Mouse (Mus musculus): Measurements from ENCODE around the gene Orai2. TPM values are rescaled to one million over a fixed set of nuclear protein-coding genes. Genes with fewer than 3 reads are reported as not detected.
"Not testable (repeated sequence)": the region's sequence is repeated elsewhere in the genome, so short reads cannot be mapped to it uniquely, and the experiment has no call there.

Orai2 gene
- polyA plus RNA-seq, 1 experiment from 2014 or later = 19.0 TPM

DNA sequence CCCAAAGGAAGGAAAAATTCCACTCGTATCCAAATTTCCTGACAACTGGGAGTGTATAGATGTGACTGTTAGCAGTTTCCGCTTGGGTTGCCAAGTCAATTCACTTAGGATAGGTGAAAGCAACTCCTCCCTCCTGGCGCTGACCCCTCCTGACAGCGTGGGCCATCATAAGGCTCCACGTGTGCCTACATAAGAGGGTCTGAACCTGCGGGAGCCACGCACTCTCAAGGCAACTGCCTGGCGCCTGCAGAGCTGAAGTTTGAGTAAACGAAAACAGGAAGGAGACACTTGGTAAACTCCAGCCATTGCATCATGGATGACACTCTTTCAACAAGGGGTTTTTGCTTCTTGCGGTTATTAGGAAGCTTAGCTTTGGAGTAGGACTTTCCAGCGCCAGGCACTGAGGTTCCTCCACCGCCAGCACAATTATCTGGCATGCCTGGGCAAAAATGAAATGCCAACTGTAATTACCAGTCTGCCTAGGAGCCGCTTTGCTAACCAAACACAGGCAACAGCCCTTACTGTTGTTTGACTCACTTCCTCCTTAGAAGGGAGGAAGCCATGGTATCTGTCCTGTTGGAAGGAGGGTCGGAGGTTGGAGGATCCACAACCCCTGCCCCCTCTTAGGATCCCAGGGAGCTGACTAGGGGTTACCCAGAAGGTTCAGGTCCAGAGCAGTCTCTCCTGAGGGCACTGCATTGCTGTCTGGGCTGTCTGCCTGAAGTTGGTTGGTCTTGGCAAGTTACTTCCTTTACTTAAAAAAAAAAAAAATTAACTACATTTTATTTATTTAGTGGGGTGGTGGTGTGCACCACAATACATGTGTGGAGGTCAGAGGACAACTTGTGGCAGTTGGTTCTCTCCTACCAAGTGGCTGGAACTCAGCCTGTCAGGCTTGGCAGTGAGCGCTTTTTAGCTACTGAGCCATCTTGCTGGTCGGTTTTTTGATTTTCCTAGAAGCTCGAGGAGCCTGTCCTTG, 1.1 kb upstream of the Orai2 start:
- peak overlapping the region; percentile 63 for H3K4me3 ChIP-seq
- H3K27ac ChIP-seq = peak overlapping the region; percentile 76; the same call in 1 of the 2 replicates

DNA sequence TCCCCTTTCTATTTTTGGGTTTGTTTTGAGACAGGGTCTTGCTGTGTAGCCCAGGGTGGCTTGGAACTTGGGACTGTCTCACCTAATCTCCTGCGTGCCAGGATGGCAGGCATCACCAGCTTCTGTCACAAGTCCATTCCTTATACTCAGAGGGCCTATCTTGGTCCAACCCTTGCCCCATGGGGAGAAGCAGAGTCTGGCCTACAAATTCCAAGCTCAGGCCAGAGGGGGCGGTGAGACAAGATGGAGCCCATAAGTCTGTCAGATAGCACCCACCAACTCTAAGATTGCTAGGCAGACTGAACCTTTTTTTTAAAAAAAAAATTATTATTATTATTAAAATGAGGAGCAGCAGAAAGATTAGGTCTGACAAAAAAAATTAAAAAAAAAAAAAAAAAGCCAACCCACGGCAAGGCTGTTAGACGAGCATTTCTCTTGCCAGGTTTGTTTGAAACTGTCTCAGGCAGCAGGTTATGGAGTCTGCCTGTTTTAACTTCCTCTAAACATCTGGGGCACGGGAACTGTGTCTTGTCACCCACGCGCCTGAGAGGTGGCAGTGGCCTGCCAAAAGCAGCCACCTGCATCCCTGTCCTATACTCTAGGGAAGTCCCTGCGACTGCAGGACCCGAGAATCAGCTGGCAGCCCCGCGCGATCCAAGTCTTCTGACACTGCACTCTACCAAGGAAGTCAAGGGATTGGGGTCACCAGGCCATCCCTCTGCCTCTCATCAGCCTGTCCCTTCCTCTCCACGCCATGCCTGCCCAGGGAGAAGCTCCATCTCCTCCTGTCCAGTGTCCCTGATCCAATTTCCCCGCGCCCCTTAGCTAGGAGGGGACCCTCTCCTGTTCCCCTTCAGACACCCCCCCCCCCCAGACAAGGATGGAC, 644 bp downstream of the Orai2 start:
- peak; percentile 76; the same call in 1 of the 2 replicates for ATAC-seq (ENCODE audit: low FRiP score)
- H3K27ac ChIP-seq = peak overlapping the region; percentile 76
- H3K9me3 ChIP-seq (replicated peaks) = peaks cover 8% of the 10 kb centered on the region; the same call in 1 of the 2 replicates
- peak overlapping the region; percentile 63 for H3K4me3 ChIP-seq
- peaks cover 10% of the 10 kb centered on the region; the same call in 1 of the 2 replicates for H3K36me3 ChIP-seq
- H3K27me3 ChIP-seq = peaks cover 10% of the 10 kb centered on the region
- peak overlapping the region; percentile 90 for H3K4me2 ChIP-seq (replicated peaks)
- WGBS = 14% methylated on average over 15 of the region's 15 CpGs
- H3K4me1 ChIP-seq = peaks cover 21% of the 10 kb centered on the region
- H3K9ac ChIP-seq = peak overlapping the region; percentile 79

More for the DNA sequence above, 1.1 kb upstream of the Orai2 start:
- Histone ChIP-seq H3K36me3 (peaks cover 10% of the 10 kb centered on the region; the same call in 1 of the 2 replicates), H3K4me1 (peaks cover 21% of the 10 kb centered on the region), H3K27me3 (peaks cover 10% of the 10 kb centered on the region), H3K9ac (peak overlapping the region; percentile 79; the same call in 1 of the 2 replicates), H3K4me2 (replicated peaks) (peak overlapping the region; percentile 90), H3K9me3 (replicated peaks) (peaks cover 8% of the 10 kb centered on the region; the same call in 1 of the 2 replicates)
- 40% methylated on average over 17 of the region's 17 CpGs for WGBS
- ATAC-seq (ENCODE audit: low FRiP score) = no peak

- Histone ChIP-seq H3K4me3 (no peak overlapping the region), H3K4me2 (replicated peaks) (no peak overlapping the region), H3K27me3 (peaks cover 10% of the 10 kb centered on the region), H3K9me3 (replicated peaks) (peaks cover 8% of the 10 kb centered on the region; the same call in 1 of the 2 replicates), H3K9ac (no peak overlapping the region), H3K4me1 (peaks cover 18% of the 10 kb centered on the region), H3K27ac (no peak overlapping the region), H3K36me3 (peaks cover 10% of the 10 kb centered on the region; the same call in 1 of the 2 replicates)
- 93% methylated on average over 3 of the region's 3 CpGs for WGBS
- ATAC-seq (ENCODE audit: low FRiP score) = no peak
These were observed 2.4 kb downstream of the Orai2 start for GRCm38 (mm10) chr5:136168071-136168470.

GRCm38 (mm10) chr5:136167296-136167695, 3.2 kb downstream of the Orai2 start:
- H3K27ac ChIP-seq = no peak overlapping the region
- no peak overlapping the region for H3K4me2 ChIP-seq (replicated peaks)
- 93% methylated on average over 4 of the region's 4 CpGs for WGBS
- peaks cover 18% of the 10 kb centered on the region for H3K4me1 ChIP-seq
- no peak overlapping the region for H3K9ac ChIP-seq
- peaks cover 8% of the 10 kb centered on the region; the same call in 1 of the 2 replicates for H3K9me3 ChIP-seq (replicated peaks)
- peaks cover 6% of the 10 kb centered on the region; the same call in 1 of the 2 replicates for H3K27me3 ChIP-seq
- peaks cover 10% of the 10 kb centered on the region; the same call in 1 of the 2 replicates for H3K36me3 ChIP-seq
- no peak for ATAC-seq (ENCODE audit: low FRiP score)
- H3K4me3 ChIP-seq = no peak overlapping the region

DNA sequence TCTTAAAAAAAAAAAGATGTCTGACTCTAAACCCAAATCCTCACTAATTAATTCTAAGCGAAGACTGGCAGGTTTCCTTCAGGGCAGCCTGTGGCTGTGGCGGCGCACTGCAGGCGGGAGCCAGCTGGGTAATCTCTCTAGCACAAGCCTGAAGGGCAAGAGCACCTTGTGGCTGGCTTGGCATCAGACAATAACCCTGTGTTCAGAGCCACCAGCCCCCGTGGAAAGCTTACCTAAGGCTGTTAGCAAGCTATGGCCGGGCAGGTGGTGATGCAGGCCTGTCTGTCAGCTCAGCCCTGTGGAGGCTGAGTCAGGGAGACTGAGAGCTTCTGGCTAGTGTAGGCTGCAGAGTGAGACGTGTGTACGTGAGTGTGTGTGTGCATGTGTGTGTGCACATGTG, 5.3 kb downstream of the Orai2 start:
- Histone ChIP-seq H3K4me2 (replicated peaks) (no peak overlapping the region), H3K4me3 (no peak overlapping the region), H3K27me3 (no peaks in the 10 kb centered on the region), H3K9me3 (replicated peaks) (peaks cover 8% of the 10 kb centered on the region; the same call in 1 of the 2 replicates), H3K4me1 (peaks cover 8% of the 10 kb centered on the region; the same call in 1 of the 2 replicates), H3K36me3 (peaks cover 18% of the 10 kb centered on the region), H3K9ac (no peak overlapping the region), H3K27ac (no peak overlapping the region)
- no peak for ATAC-seq (ENCODE audit: low FRiP score)
- WGBS = 78% methylated on average over 8 of the region's 8 CpGs

DNA sequence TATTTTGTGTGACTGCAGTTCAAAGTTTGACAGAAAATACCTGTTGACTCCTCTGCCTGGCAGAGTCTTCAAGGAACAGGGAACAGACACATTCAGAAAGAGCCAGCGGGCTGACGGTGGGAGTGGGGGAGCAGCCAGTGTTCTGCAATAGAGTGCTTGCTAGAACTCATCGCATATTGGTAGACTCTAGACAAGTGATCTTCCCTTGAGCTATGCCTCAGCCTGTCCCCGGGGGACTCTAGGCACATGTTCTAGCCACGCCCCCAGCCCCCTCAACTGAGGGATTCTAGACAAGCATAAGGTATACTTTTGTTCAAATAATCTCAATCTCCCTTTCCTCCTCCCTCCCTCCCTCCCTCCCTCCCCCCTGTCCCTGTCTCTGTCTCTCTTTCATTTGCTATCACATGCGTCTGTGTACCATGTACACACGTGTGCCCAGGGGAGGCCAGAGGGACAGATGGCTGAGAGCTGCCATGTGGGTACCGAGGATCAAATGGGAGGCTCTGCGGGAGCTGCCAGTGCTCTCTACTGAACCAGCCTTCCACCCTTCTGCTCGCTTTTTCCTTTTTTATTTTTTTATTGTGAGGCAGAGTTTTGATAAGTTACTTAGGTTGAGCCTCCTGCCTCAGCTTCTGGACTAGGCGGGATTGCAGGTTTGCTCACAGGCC, 6.6 kb downstream of the Orai2 start:
- WGBS = 69% methylated on average over 11 of the region's 11 CpGs
- ATAC-seq (ENCODE audit: low FRiP score) = peak; percentile 67
- H3K27ac ChIP-seq = 0 out of 2 replicates have a peak overlapping the region, but pooled peaks have one; percentile 6

GRCm38 (mm10) chr5:136160084-136160483, 10.4 kb downstream of the Orai2 start:
- not testable (repeated sequence) for H3K4me2 ChIP-seq (replicated peaks); H3K27ac ChIP-seq; H3K36me3 ChIP-seq; H3K4me3 ChIP-seq; ATAC-seq (ENCODE audit: low FRiP score); H3K9ac ChIP-seq; H3K9me3 ChIP-seq (replicated peaks); H3K4me1 ChIP-seq; H3K27me3 ChIP-seq
- 88% methylated on average over 11 of the region's 12 CpGs for WGBS

More for the DNA sequence above, 6.6 kb downstream of the Orai2 start:
- Histone ChIP-seq H3K36me3 (peaks cover 19% of the 10 kb centered on the region), H3K4me1 (0 out of 2 replicates have a peak, but pooled peaks cover 4% of the 10 kb centered on the region), H3K4me2 (replicated peaks) (no peak overlapping the region), H3K9ac (no peak overlapping the region; the same call in 1 of the 2 replicates), H3K27me3 (no peaks in the 10 kb centered on the region), H3K4me3 (no peak overlapping the region), H3K9me3 (replicated peaks) (peaks cover 8% of the 10 kb centered on the region; the same call in 1 of the 2 replicates)

GRCm38 (mm10) chr5:136155399-136155798, 15.1 kb downstream of the Orai2 start:
- peaks cover 3% of the 10 kb centered on the region for H3K36me3 ChIP-seq
- ATAC-seq (ENCODE audit: low FRiP score) = no peak
- no peak overlapping the region for H3K4me2 ChIP-seq (replicated peaks)
- no peak overlapping the region for H3K9ac ChIP-seq
- no peak overlapping the region for H3K27ac ChIP-seq
- H3K27me3 ChIP-seq = no peaks in the 10 kb centered on the region
- H3K4me3 ChIP-seq = no peak overlapping the region
- H3K4me1 ChIP-seq = no peaks in the 10 kb centered on the region
- no peaks in the 10 kb centered on the region for H3K9me3 ChIP-seq (replicated peaks)
- WGBS = 90% methylated on average over 5 of the region's 5 CpGs

GRCm38 (mm10) chr5:136152365-136152764, 18.1 kb downstream of the Orai2 start:
- Histone ChIP-seq H3K4me3 (no peak overlapping the region), H3K4me2 (replicated peaks) (no peak overlapping the region), H3K9ac (no peak overlapping the region), H3K4me1 (no peaks in the 10 kb centered on the region), H3K9me3 (replicated peaks) (no peaks in the 10 kb centered on the region), H3K27ac (no peak overlapping the region), H3K36me3 (no peaks in the 10 kb centered on the region), H3K27me3 (no peaks in the 10 kb centered on the region)
- no peak for ATAC-seq (ENCODE audit: low FRiP score)
- WGBS = 89% methylated on average over 8 of the region's 8 CpGs

DNA sequence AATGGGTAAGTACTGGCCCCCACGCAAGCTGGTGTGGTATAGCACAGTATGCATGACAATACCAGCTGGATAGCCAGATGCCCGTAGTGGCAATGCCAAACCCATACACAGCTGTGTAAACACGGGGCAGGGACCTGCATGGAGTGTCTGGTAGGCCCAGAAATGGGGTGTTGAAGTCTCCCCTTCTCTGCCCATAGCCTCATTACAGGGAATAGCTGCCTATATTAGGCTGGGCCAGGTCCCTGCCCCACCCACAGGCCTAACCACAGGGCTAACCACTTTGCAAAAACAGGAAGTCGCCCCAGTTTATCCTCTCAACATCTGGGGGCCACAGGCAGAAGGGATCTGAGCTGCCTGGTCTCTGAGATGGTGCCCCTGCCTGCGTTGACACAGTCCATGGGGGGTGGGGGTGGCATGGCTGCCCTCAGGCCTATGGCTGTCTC, 21.4 kb downstream of the Orai2 start:
- H3K4me1 ChIP-seq; H3K27me3 ChIP-seq; H3K9me3 ChIP-seq (replicated peaks); H3K9ac ChIP-seq; ATAC-seq (ENCODE audit: low FRiP score); H3K27ac ChIP-seq; H3K4me2 ChIP-seq (replicated peaks); H3K36me3 ChIP-seq; H3K4me3 ChIP-seq: not testable (repeated sequence)
- WGBS = 73% methylated on average over 5 of the region's 5 CpGs

DNA sequence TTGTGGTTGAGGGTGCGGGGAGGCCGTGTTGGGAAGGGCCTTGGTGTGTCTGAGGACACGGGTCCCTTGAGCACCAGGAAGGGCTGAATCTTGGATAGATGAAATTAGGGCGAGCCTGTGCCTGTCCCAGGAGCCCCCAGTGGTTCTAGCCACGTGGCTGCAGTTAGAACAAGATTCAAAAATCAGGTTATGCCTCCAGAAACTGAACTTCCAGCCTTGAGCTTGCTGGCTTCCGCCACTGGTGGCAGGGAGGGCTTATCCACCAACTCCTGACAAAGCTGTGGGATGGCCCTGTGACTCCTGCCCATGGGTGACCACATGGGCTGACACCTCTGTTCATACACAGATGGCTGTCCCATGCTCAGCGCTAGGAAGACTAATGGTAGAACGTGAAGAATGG, 22.8 kb downstream of the Orai2 start:
- ATAC-seq (ENCODE audit: low FRiP score) = no peak
- 70% methylated on average over 8 of the region's 8 CpGs for WGBS
- no peak overlapping the region for H3K4me3 ChIP-seq

More for the DNA sequence above, 22.8 kb downstream of the Orai2 start:
- no peaks in the 10 kb centered on the region for H3K9me3 ChIP-seq (replicated peaks)
- H3K36me3 ChIP-seq = 0 out of 2 replicates have a peak, but pooled peaks cover under 1% of the 10 kb centered on the region
- H3K4me1 ChIP-seq = no peaks in the 10 kb centered on the region
- no peak overlapping the region for H3K9ac ChIP-seq
- H3K27me3 ChIP-seq = no peaks in the 10 kb centered on the region
- H3K4me2 ChIP-seq (replicated peaks) = no peak overlapping the region
- no peak overlapping the region for H3K27ac ChIP-seq

All from hindbrain, embryonic 12.5 days (tissue).